Mouse (Mus musculus): Measurements from ENCODE around the gene Adm. TPM values are rescaled to one million over a fixed set of nuclear protein-coding genes. Genes with fewer than 3 reads are reported as not detected.

The Adm gene
- polyA plus RNA-seq, 1 experiment from 2014 or later: 3.5 TPM

Other genes starting within 250 kb of the Adm start
- gene Sbf2, start 12.7 kb upstream of the Adm start, polyA plus RNA-seq (2016; fragmentation: Nextera tagmentation; extraction: Ambion mirVana): 55.8 and 57.7 TPM in 2 replicates
- gene Ampd3, start 140.5 kb downstream of the Adm start, polyA plus RNA-seq (2016; fragmentation: Nextera tagmentation; extraction: Ambion mirVana): 1.2 and 2.2 TPM in 2 replicates
- 27.0 and 28.6 TPM in 2 replicates for gene Rnf141, start 216.8 kb downstream of the Adm start, polyA plus RNA-seq (2016; fragmentation: Nextera tagmentation; extraction: Ambion mirVana)
- gene Lyve1, start 235.6 kb downstream of the Adm start, polyA plus RNA-seq (2016; fragmentation: Nextera tagmentation; extraction: Ambion mirVana): 5.2 and 9.2 TPM in 2 replicates

Measured in midbrain, embryonic 12.5 days (tissue).